Mouse (Mus musculus): ENCODE results near the gene Atp8a2. TPM values are rescaled to one million over a fixed set of nuclear protein-coding genes. Genes with fewer than 3 reads are reported as not detected.

Gene Atp8a2
- polyA plus RNA-seq, 1 experiment from 2014 or later: 0.59 TPM

- H3K36me3 ChIP-seq (ENCODE audit: insufficient read depth, low read length): no peaks in the 10 kb centered on the region
- H3K27me3 ChIP-seq (ENCODE audit: insufficient read depth, low read length): no peaks in the 10 kb centered on the region
- no peak overlapping the region for H3K4me3 ChIP-seq (replicated peaks; ENCODE audit: low read depth, low read length)
- DNase-seq (ENCODE audit: low spot score) (no peak), ATAC-seq (replicated peaks; ENCODE audit: low FRiP score, low read depth) (no peak)
- no peak overlapping the region for H3K27ac ChIP-seq
- H3K4me2 ChIP-seq (ENCODE audit: low read length): no peak overlapping the region
- no peak overlapping the region for H3K9ac ChIP-seq (ENCODE audit: low read depth, low read length)
- WGBS: 90% methylated on average over 11 of the region's 11 CpGs
- H3K4me1 ChIP-seq (replicated peaks; ENCODE audit: insufficient read depth, low read length): no peaks in the 10 kb centered on the region
- H3K9me3 ChIP-seq (replicated peaks; ENCODE audit: low read length): no peaks in the 10 kb centered on the region
- no peak for TF ChIP-seq CTCF (IDR thresholded peaks at IDR 0.05; ENCODE audit: low read depth)
Measured at GRCm38 (mm10) chr14:59859830-59860229, 337.1 kb downstream of the Atp8a2 start.

- Histone ChIP-seq H3K36me3 (ENCODE audit: insufficient read depth, low read length) (no peaks in the 10 kb centered on the region), H3K9me3 (replicated peaks; ENCODE audit: low read length) (no peaks in the 10 kb centered on the region), H3K4me1 (replicated peaks; ENCODE audit: insufficient read depth, low read length) (no peaks in the 10 kb centered on the region), H3K27ac (no peak overlapping the region), H3K4me2 (ENCODE audit: low read length) (no peak overlapping the region), H3K4me3 (replicated peaks; ENCODE audit: low read depth, low read length) (no peak overlapping the region), H3K9ac (ENCODE audit: low read depth, low read length) (no peak overlapping the region), H3K27me3 (ENCODE audit: insufficient read depth, low read length) (no peaks in the 10 kb centered on the region)
- no peak for TF ChIP-seq CTCF (IDR thresholded peaks at IDR 0.05; ENCODE audit: low read depth)
- WGBS: 61% methylated on average over 6 of the region's 6 CpGs
- no peak for DNase-seq (ENCODE audit: low spot score)
- no peak for ATAC-seq (replicated peaks; ENCODE audit: low FRiP score, low read depth)
Measured at GRCm38 (mm10) chr14:59858501-59859225, 338.3 kb downstream of the Atp8a2 start.

GRCm38 (mm10) chr14:59853139-59853538, 343.8 kb downstream of the Atp8a2 start:
- 53% methylated on average over 9 of the region's 9 CpGs for WGBS
- DNase-seq (ENCODE audit: low spot score) (no peak), ATAC-seq (replicated peaks; ENCODE audit: low FRiP score, low read depth) (no peak)
- H3K4me3 ChIP-seq (replicated peaks; ENCODE audit: low read depth, low read length): no peak overlapping the region
- no peaks in the 10 kb centered on the region for H3K36me3 ChIP-seq (ENCODE audit: insufficient read depth, low read length)
- H3K27ac ChIP-seq: no peak overlapping the region
- H3K4me1 ChIP-seq (replicated peaks; ENCODE audit: insufficient read depth, low read length): no peaks in the 10 kb centered on the region
- TF ChIP-seq CTCF (IDR thresholded peaks at IDR 0.05; ENCODE audit: low read depth): no peak
- no peaks in the 10 kb centered on the region for H3K9me3 ChIP-seq (replicated peaks; ENCODE audit: low read length)
- H3K4me2 ChIP-seq (ENCODE audit: low read length): no peak overlapping the region
- no peak overlapping the region for H3K9ac ChIP-seq (ENCODE audit: low read depth, low read length)
- no peaks in the 10 kb centered on the region for H3K27me3 ChIP-seq (ENCODE audit: insufficient read depth, low read length)

GRCm38 (mm10) chr14:59846609-59847375, 350.2 kb downstream of the Atp8a2 start:
- Histone ChIP-seq H3K27me3 (ENCODE audit: insufficient read depth, low read length) (no peaks in the 10 kb centered on the region), H3K27ac (no peak overlapping the region), H3K9ac (ENCODE audit: low read depth, low read length) (no peak overlapping the region; the same call in 1 of the 2 replicates), H3K4me3 (replicated peaks; ENCODE audit: low read depth, low read length) (no peak overlapping the region), H3K4me2 (ENCODE audit: low read length) (no peak overlapping the region), H3K4me1 (replicated peaks; ENCODE audit: insufficient read depth, low read length) (no peaks in the 10 kb centered on the region), H3K9me3 (replicated peaks; ENCODE audit: low read length) (no peaks in the 10 kb centered on the region), H3K36me3 (ENCODE audit: insufficient read depth, low read length) (no peaks in the 10 kb centered on the region)
- no peak for TF ChIP-seq CTCF (IDR thresholded peaks at IDR 0.05; ENCODE audit: low read depth)
- no peak for ATAC-seq (replicated peaks; ENCODE audit: low FRiP score, low read depth)
- 25% methylated on average over 14 of the region's 14 CpGs for WGBS
- peak; percentile 64 for DNase-seq (ENCODE audit: low spot score)

GRCm38 (mm10) chr14:59843264-59843942, 353.6 kb downstream of the Atp8a2 start:
- 70% methylated on average over 6 of the region's 6 CpGs for WGBS
- Histone ChIP-seq H3K4me1 (replicated peaks; ENCODE audit: insufficient read depth, low read length) (0 out of 2 replicates have a peak, but pooled peaks cover 4% of the 10 kb centered on the region), H3K9ac (ENCODE audit: low read depth, low read length) (no peak overlapping the region), H3K9me3 (replicated peaks; ENCODE audit: low read length) (no peaks in the 10 kb centered on the region), H3K4me2 (ENCODE audit: low read length) (no peak overlapping the region), H3K36me3 (ENCODE audit: insufficient read depth, low read length) (no peaks in the 10 kb centered on the region), H3K27ac (no peak overlapping the region), H3K27me3 (ENCODE audit: insufficient read depth, low read length) (no peaks in the 10 kb centered on the region), H3K4me3 (replicated peaks; ENCODE audit: low read depth, low read length) (no peak overlapping the region)
- no peak for ATAC-seq (replicated peaks; ENCODE audit: low FRiP score, low read depth)
- DNase-seq (ENCODE audit: low spot score): no peak
- TF ChIP-seq CTCF (IDR thresholded peaks at IDR 0.05; ENCODE audit: low read depth): no peak

Measured in kidney, postnatal 0 days (tissue).